ENCODE assay signal across 13 mouse cellular contexts in the genomic region with DNA sequence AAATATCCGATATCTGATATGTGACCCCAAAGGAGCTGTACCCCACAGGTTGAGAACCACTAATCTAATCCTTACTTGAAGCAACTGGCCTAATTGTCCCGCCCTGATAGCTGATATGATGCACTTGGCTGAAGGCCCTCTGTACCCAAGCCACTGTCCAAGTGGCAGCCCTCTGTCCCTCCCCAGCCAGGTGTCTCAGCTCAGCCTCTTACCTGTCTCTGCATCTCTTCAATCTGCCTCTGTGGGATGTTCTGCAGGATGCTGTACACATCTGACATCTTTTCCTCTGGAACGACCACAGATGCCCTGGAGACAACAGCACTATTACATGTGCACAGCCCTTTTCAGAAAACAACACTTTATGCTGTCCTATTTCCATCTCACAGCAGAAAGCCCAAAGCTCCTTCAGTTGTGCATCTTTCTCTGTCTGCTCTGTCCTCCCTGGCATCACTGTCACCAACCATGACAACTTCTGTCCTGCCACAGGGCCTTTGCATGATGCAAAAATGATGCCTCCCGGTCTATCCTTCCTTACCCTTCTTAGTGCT. TPM values are rescaled to one million over a fixed set of nuclear protein-coding genes. Genes with fewer than 3 reads are reported as not detected.
DNase-seq lines count a peak whose midpoint lies in the region; ATAC-seq lines count a peak whose summit lies in the region.
"Had no signal": no experiment of that assay in that cellular context is flagged by ENCODE, and none has a peak within 500 bp of the region (broad histone marks: within the 10 kb centered on the region; RNA-seq: fewer than 3 reads in every experiment).

No protein-coding gene starts in this region.

- no peak for DNase-seq in heart, adult 8-10 months (ENCODE audit: low spot score)
- no peak for DNase-seq in liver, embryonic 11.5 days (ENCODE audit: low spot score)
- DNase-seq in cerebellum, postnatal 10 days = peak; percentile 53 to 58
- DNase-seq in urinary bladder, postnatal 10 days (ENCODE audit: low spot score) = no peak
- DNase-seq: thymus, postnatal 14 days had no signal

- no peak overlapping the region for H3K9ac ChIP-seq in heart, embryonic 14.5 days (ENCODE audit: low read length)
- H3K9ac ChIP-seq in liver, embryonic 12.5 days = no peak overlapping the region
- H3K9ac ChIP-seq in liver, embryonic 11.5 days (ENCODE audit: low read depth, low read length) = no peak overlapping the region
- no peak overlapping the region for H3K9ac ChIP-seq in stomach, embryonic 15.5 days
- H3K9ac ChIP-seq: liver, embryonic 14.5 days; neural tube, embryonic 15.5 days had no signal

- no peak overlapping the region for H3K4me3 ChIP-seq in heart, embryonic 14.5 days (ENCODE audit: control insufficient read depth in 1 of 2, insufficient read depth in 1 of 2, low read depth in 1 of 2, low read length in 2 of 2)
- no peak overlapping the region for H3K4me3 ChIP-seq in liver, embryonic 12.5 days
- no peak overlapping the region for H3K4me3 ChIP-seq in liver, embryonic 11.5 days (ENCODE audit: low read depth, low read length)
- no peak overlapping the region for H3K4me3 ChIP-seq in stomach, embryonic 15.5 days (replicated peaks)
- H3K4me3 ChIP-seq: neural tube, embryonic 15.5 days had no signal

- no peak for ATAC-seq in heart, embryonic 14.5 days (ENCODE audit: insufficient number of reproducible peaks, insufficient read depth, low FRiP score, low read depth)
- ATAC-seq in liver, embryonic 12.5 days = no peak
- no peak for ATAC-seq in liver, embryonic 11.5 days (replicated peaks; ENCODE audit: low FRiP score)
- no peak for ATAC-seq in stomach, embryonic 15.5 days (ENCODE audit: insufficient read depth, low FRiP score, low read depth)
- ATAC-seq: activated CD4-positive, CD25-positive, alpha-beta regulatory T cell, adult 4 months; CD4-positive, CD25-positive, alpha-beta regulatory T cell, adult 4 months had no signal

- no peak overlapping the region for H3K4me2 ChIP-seq in heart, embryonic 14.5 days (ENCODE audit: low read length)
- no peak overlapping the region for H3K4me2 ChIP-seq in liver, embryonic 12.5 days
- no peak overlapping the region for H3K4me2 ChIP-seq in liver, embryonic 11.5 days
- H3K4me2 ChIP-seq in stomach, embryonic 15.5 days = no peak overlapping the region
- H3K4me2 ChIP-seq: neural tube, embryonic 15.5 days had no signal

- H3K36me3 ChIP-seq in heart, embryonic 14.5 days (ENCODE audit: control insufficient read depth, insufficient read depth, low read length) = peaks cover 48% of the 10 kb centered on the region
- H3K36me3 ChIP-seq in liver, embryonic 12.5 days = peaks cover 61% of the 10 kb centered on the region
- peaks cover 9% of the 10 kb centered on the region for H3K36me3 ChIP-seq in liver, embryonic 11.5 days (ENCODE audit: control insufficient read depth, insufficient read depth, low read length)
- H3K36me3 ChIP-seq in stomach, embryonic 15.5 days = peaks cover 5% of the 10 kb centered on the region; the same call in 1 of the 2 replicates

- H3K27ac ChIP-seq in heart, embryonic 14.5 days (replicated peaks in 1 of 2; ENCODE audit: control insufficient read depth in 1 of 2, insufficient read depth in 1 of 2, low read depth in 2 of 2, low read length in 2 of 2) = peak overlapping the region; percentile 47 to 55; a peak in 2 of 4 replicates
- H3K27ac ChIP-seq in liver, embryonic 12.5 days = peak overlapping the region; percentile 3
- H3K27ac ChIP-seq in liver, embryonic 11.5 days (ENCODE audit: low read depth, low read length) = no peak overlapping the region
- peak overlapping the region; percentile 73; the same call in 1 of the 2 replicates for H3K27ac ChIP-seq in stomach, embryonic 15.5 days
- H3K27ac ChIP-seq: liver, embryonic 14.5 days; neural tube, embryonic 15.5 days had no signal

- H3K9me3 ChIP-seq in heart, embryonic 14.5 days (ENCODE audit: control insufficient read depth, low read length) = no peaks in the 10 kb centered on the region
- no peaks in the 10 kb centered on the region for H3K9me3 ChIP-seq in liver, embryonic 12.5 days (replicated peaks)
- no peaks in the 10 kb centered on the region for H3K9me3 ChIP-seq in liver, embryonic 11.5 days (ENCODE audit: control insufficient read depth, low read length)
- H3K9me3 ChIP-seq in stomach, embryonic 15.5 days = no peaks in the 10 kb centered on the region
- H3K9me3 ChIP-seq: megakaryocyte, embryonic 14.5 days; neural tube, embryonic 15.5 days had no signal

- no peaks in the 10 kb centered on the region for H3K27me3 ChIP-seq in heart, embryonic 14.5 days (ENCODE audit: control insufficient read depth, insufficient read depth, low read length)
- H3K27me3 ChIP-seq in liver, embryonic 12.5 days (replicated peaks) = no peaks in the 10 kb centered on the region
- no peaks in the 10 kb centered on the region for H3K27me3 ChIP-seq in liver, embryonic 11.5 days (replicated peaks; ENCODE audit: control insufficient read depth, insufficient read depth, low read length)
- no peaks in the 10 kb centered on the region for H3K27me3 ChIP-seq in stomach, embryonic 15.5 days (replicated peaks)
- H3K27me3 ChIP-seq: megakaryocyte, embryonic 14.5 days; neural tube, embryonic 15.5 days had no signal

- WGBS in heart, embryonic 14.5 days = 84% methylated on average over 4 of the region's 4 CpGs
- 69% methylated on average over 4 of the region's 4 CpGs for WGBS in liver, embryonic 12.5 days (ENCODE audit: insufficient replicate concordance)
- 86% methylated on average over 4 of the region's 4 CpGs for whole genome bisulfite sequencing in liver, embryonic 11.5 days
- WGBS in stomach, embryonic 15.5 days = 81% methylated on average over 4 of the region's 4 CpGs

- H3K4me1 ChIP-seq in heart, embryonic 14.5 days (ENCODE audit: control insufficient read depth in 2 of 2, insufficient read depth in 2 of 2, low read length in 2 of 2) = peaks cover 0 to 11% of the 10 kb centered on the region in 2 experiments; a peak in 2 of 4 replicates
- peaks cover 12% of the 10 kb centered on the region; the same call in 1 of the 2 replicates for H3K4me1 ChIP-seq in liver, embryonic 12.5 days
- peaks cover 9% of the 10 kb centered on the region for H3K4me1 ChIP-seq in liver, embryonic 11.5 days (replicated peaks; ENCODE audit: control insufficient read depth, insufficient read depth, low read length)
- H3K4me1 ChIP-seq in stomach, embryonic 15.5 days = peaks cover 16% of the 10 kb centered on the region; the same call in 1 of the 2 replicates

RNA-seq across cellular contexts. Expression of gene Ext2, which starts 31.5 kb away (rescaled TPM):
- 70.8 and 73.1 TPM in 2 replicates for polyA plus RNA-seq in heart, embryonic 14.5 days (2014; fragmentation: Nextera tagmentation; extraction: Ambion mirVana)
- total RNA-seq in heart, adult 8-10 months (2022) = 10 to 100 TPM; 40.9 to 43.0 (median 42.0) TPM
- 43.9 and 47.0 TPM in 2 replicates for polyA plus RNA-seq in liver, embryonic 12.5 days (2016; fragmentation: Nextera tagmentation; extraction: Ambion mirVana)
- 68.0 and 72.0 TPM in 2 replicates for polyA plus RNA-seq in liver, embryonic 11.5 days (2014; fragmentation: Nextera tagmentation; extraction: Ambion mirVana)
- 102 and 109 TPM in 2 replicates for polyA plus RNA-seq in stomach, embryonic 15.5 days (2015; fragmentation: Nextera tagmentation; extraction: Ambion mirVana)

RNA-seq across cellular contexts. Expression of gene Accs, which starts 58.9 kb away (rescaled TPM):
- 8.5 and 8.8 TPM in 2 replicates for polyA plus RNA-seq in heart, embryonic 14.5 days (2014; fragmentation: Nextera tagmentation; extraction: Ambion mirVana)
- 1 to 10 TPM; 4.1 to 9.5 (median 5.7) TPM for total RNA-seq in heart, adult 8-10 months (2022)
- 1.4 and 2.3 TPM in 2 replicates for polyA plus RNA-seq in liver, embryonic 12.5 days (2016; fragmentation: Nextera tagmentation; extraction: Ambion mirVana)
- polyA plus RNA-seq in liver, embryonic 11.5 days (2014; fragmentation: Nextera tagmentation; extraction: Ambion mirVana) = 3.3 and 4.8 TPM in 2 replicates
- 5.3 and 7.4 TPM in 2 replicates for polyA plus RNA-seq in stomach, embryonic 15.5 days (2015; fragmentation: Nextera tagmentation; extraction: Ambion mirVana)

Comparison
In these comparisons a context has a peak if more than half of its experiments do, and no peak if none do; other contexts are left out.
1. DNase-seq: peak in cerebellum, postnatal 10 days (2 of 2); none in heart, adult 8-10 months (single experiment), liver, embryonic 11.5 days (single experiment) and urinary bladder, postnatal 10 days (single experiment).